Mouse (Mus musculus) brain, embryonic 14.5 days (tissue): ENCODE results near the gene Bmi1.

Experiments
- CTCF ChIP-seq: fragments of 200-500 bp; IDR thresholded peaks from 2 replicates; pipeline ENCODE4 v1.5.1; 2012; ENCODE audit warnings: inconsistent platforms, mild to moderate bottlenecking, moderate library complexity, borderline replicate concordance; ENCODE audit not compliant: insufficient read depth, insufficient read length; ENCODE audit errors: extremely low read depth
- POLR2A ChIP-seq: fragments of 200-500 bp; IDR thresholded peaks from 2 replicates; pipeline ENCODE4 v1.6.1; 2012; ENCODE audit warnings: mild to moderate bottlenecking, inconsistent platforms, borderline replicate concordance; ENCODE audit not compliant: poor library complexity, insufficient read depth, insufficient read length, severe bottlenecking; ENCODE audit errors: extremely low read depth

DNA sequence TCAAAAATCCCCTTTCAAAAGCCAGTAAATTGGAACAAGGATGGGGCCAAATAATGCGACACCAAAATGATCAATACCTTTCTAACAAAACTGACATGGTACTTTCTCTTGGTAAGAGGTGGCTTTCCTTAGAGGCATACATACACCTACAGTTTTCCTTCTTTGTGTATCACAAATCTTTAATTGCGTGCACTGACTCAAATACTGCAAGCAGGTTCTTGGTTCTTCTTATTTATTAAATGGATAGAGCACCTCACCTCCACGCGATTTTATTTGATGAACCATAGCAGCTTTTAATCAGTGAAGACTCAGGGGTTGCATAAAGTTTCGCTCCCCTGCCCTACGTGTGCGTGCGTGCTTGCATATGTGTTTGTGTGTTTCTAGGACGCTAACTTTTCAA lies 13.9 kb downstream of the Bmi1 start:
- TF ChIP-seq CTCF (no peak), POLR2A (no peak)
